Mouse (Mus musculus) intestine, postnatal 0 days (tissue): ENCODE results near the gene Ctdnep1. TPM values are rescaled to one million over a fixed set of nuclear protein-coding genes. Genes with fewer than 3 reads are reported as not detected.

Experiments
- ATAC-seq: fragments of 200-750 bp; cut with Nextera tagmentation; 2 replicates; pipeline ENCODE4 v1.8.0; 2017; ENCODE audit warnings: mild to moderate bottlenecking, moderate TSS enrichment, moderate library complexity
- H3K27ac ChIP-seq: fragments of 300-500 bp; sonication (generic); 2 replicates; pipeline ENCODE4 v1.5.1; 2014; ENCODE audit warnings: mild to moderate bottlenecking, low read depth, low read length, moderate library complexity
- H3K27me3 ChIP-seq: fragments of 300-500 bp; sonication (generic); replicated peaks from 2 replicates; pipeline ENCODE4 v1.6.1; 2014; ENCODE audit warnings: low read length, mixed read lengths; ENCODE audit not compliant: control insufficient read depth, insufficient read depth
- H3K36me3 ChIP-seq: fragments of 300-500 bp; sonication (generic); 2 replicates; pipeline ENCODE4 v1.6.1; 2014; ENCODE audit warnings: mild to moderate bottlenecking, moderate library complexity; ENCODE audit not compliant: control insufficient read depth, insufficient read depth
- H3K4me1 ChIP-seq: fragments of 300-500 bp; sonication (generic); replicated peaks from 2 replicates; pipeline ENCODE4 v1.6.1; 2014; ENCODE audit warnings: antibody characterized with exemption, low read length, mixed read lengths; ENCODE audit not compliant: control insufficient read depth, insufficient read depth
- H3K4me2 ChIP-seq: fragments of 300-500 bp; sonication (generic); replicated peaks from 2 replicates; pipeline ENCODE4 v1.6.1; 2014; ENCODE audit warnings: low read depth, mild to moderate bottlenecking, moderate library complexity
- H3K4me3 ChIP-seq: fragments of 300-500 bp; sonication (generic); 2 replicates; pipeline ENCODE4 v1.5.1; 2014; ENCODE audit warnings: low read depth, low read length
- H3K9ac ChIP-seq: fragments of 300-500 bp; sonication (generic); 2 replicates; pipeline ENCODE4 v1.6.1; 2014; ENCODE audit warnings: mild to moderate bottlenecking, low read depth, low read length
- H3K9me3 ChIP-seq: fragments of 300-500 bp; sonication (generic); 2 replicates; pipeline ENCODE4 v1.6.1; 2016; ENCODE audit warnings: mixed run types; ENCODE audit not compliant: control insufficient read depth
- CTCF ChIP-seq: sonication (generic); IDR thresholded peaks from 2 replicates; pipeline ENCODE4 v1.5.1; 2016; ENCODE audit warnings: low read depth, mild to moderate bottlenecking, control low read depth, antibody characterized with exemption, moderate library complexity
- WGBS: fragments of 180-500 bp; shearing (Covaris S2); extraction: QIAGEN DNeasy Blood & Tissue Kit; methylation state at CpG from one replicate; pipeline ENCODE4 v1.1.7; 2014; 5-methylcytosine and 5-hydroxymethylcytosine counted together
- polyA plus RNA-seq: library from polyadenylated mRNA; unstranded; fragments of >200 nt; fragmentation: Nextera tagmentation; extraction: Ambion mirVana; gene quantifications from 2 replicates; pipeline ENCODE4 v1.2.1, GENCODE M21; 2015

The Ctdnep1 gene
- polyA plus RNA-seq, 1 experiment from 2014 or later, result 23.2 TPM

DNA sequence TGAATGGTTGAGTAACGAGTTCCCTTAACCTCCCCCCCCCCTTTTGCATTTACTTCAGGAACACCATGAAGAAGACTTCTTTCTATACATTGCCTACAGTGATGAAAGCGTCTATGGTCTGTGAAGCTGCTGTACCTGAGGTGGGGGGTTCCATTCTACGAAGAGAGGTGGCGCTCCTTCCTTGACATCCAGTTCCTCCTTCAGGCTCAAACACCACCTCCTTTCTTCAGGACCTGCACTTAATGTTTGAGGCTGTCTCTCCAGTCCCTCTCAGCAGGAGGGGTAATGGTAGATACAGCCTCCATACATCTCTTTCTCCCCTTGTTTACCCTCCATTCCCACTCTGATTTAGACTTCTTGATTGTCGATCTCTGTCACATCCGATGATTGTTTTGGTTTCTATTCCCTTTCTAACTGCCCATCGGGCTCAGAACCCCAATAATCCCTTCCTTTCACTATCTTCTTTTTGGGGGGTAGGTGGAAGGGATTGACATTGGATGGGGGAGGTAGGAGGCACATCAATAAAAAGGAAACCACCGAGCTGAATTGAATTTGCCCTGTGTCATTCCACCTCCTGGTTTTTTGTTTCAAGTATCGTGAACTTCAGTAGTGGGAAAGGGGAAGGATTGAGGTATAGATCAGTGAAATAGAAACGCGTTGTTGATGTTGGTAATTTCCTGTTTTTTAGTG is 13.6 kb downstream of the Ctdnep1 start:
- WGBS, result 86% methylated on average over 11 of the region's 11 CpGs
- peak; percentile 46 for TF ChIP-seq CTCF
- Histone ChIP-seq H3K4me2 (peak overlapping the region; percentile 80; the same call in 1 of the 2 replicates), H3K9me3 (no peaks in the 10 kb centered on the region), H3K27ac (no peak overlapping the region), H3K4me3 (no peak overlapping the region), H3K9ac (no peak overlapping the region), H3K36me3 (peaks cover 37% of the 10 kb centered on the region), H3K4me1 (no peaks in the 10 kb centered on the region), H3K27me3 (no peaks in the 10 kb centered on the region)
- no peak for ATAC-seq

DNA sequence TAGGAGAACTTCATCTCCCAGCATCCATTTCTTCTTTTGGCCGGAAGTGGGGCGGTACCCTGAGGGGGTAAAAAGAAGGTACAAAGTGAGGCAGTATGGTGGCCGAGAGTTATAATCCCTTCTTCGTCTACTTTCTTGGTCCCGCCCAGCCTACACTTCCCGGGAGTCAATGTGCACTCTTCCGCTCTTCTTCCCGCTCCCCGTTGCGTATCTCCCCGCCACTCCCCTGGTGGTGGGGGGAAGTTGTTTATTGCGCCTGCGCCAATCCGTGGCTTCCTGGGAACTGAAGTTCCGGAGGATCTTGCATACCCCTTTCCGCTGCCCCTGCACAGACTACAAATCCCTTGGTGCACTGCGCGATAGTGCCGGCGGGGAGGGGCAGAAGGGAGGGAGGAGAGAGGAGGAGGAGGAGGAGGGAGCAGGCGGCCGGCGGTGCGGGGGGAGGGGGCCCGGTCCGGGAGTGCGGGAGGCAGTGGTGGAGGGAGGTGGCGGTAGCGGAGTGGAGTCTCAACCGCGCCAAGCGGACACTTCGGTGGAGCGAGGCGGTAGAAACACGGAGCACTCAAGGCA is 14.5 kb downstream of the Ctdnep1 start, which contains the start of gene Phf23:
TSS of gene Phf23 (plus strand) at position 387 of the 570 bp plus-strand sequence.
- no peaks in the 10 kb centered on the region for H3K9me3 ChIP-seq
- ATAC-seq, result peak; percentile 79
- H3K4me1 ChIP-seq, result no peaks in the 10 kb centered on the region
- H3K36me3 ChIP-seq, result peaks cover 31% of the 10 kb centered on the region
- peak within 1 kb of the TSS; percentile 90 for H3K4me3 ChIP-seq
- H3K27me3 ChIP-seq, result no peaks in the 10 kb centered on the region
- peak within 1 kb of the TSS; percentile 97 for H3K27ac ChIP-seq
- peak within 1 kb of the TSS; percentile 86 for H3K9ac ChIP-seq
- peak within 1 kb of the TSS; percentile 80 for H3K4me2 ChIP-seq
- under 1% methylated on average over 36 of the region's 36 CpGs for WGBS
- peak; percentile 59 for TF ChIP-seq CTCF

DNA sequence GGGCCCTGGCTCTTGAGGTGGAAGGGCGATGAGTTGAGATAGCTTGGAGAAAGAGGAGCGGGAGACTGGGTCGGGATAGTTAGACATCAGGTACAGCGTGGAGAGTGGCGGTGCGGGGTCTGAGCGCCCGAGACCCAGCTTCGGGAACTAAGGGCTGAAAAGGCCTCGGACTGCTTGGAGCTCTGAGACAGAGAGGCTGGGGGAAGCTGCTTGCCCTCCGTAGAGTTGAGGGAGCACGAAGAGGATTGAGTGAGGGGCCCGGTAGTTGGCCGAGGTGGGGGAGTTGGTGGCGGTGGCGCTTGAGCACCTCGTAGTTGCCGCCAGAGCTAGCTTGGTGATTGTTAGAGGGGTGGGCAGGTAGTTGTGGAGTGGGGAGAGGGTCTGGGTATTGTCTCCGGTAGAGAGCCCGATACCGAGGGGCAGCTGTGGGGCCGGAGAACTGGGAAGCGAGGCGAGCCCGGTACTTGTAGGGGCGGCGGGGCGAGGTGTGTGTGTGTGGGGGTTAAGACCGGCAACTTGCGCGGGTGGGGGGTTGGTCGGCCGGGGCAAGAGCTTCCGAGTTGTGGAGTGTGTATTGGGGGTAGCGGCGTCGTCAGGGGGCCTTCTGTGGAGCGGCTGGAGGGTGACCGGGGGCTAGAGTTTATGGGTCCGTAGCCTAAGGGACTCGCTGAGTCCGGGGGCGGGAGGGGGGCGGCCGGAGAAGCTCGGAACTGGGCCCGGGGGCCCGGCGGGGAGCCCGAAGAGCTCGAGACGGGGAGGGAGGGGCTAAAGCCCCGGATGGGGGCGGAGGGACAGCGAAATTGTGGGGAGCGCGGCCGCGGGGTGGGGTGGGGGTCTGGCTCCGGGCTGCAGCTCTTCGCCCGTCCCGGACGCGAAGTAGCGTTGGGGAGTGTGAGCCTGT is 15.5 kb downstream of the Ctdnep1 start:
- Histone ChIP-seq H3K36me3 (peaks cover 31% of the 10 kb centered on the region), H3K27me3 (no peaks in the 10 kb centered on the region), H3K9ac (peak overlapping the region; percentile 86), H3K4me3 (peak overlapping the region; percentile 90), H3K4me1 (no peaks in the 10 kb centered on the region), H3K4me2 (peak overlapping the region; percentile 80), H3K9me3 (no peaks in the 10 kb centered on the region), H3K27ac (peak overlapping the region; percentile 97)
- WGBS, result 3% methylated on average over 65 of the region's 66 CpGs
- no peak for TF ChIP-seq CTCF
- ATAC-seq, result peak; percentile 2; the same call in 1 of the 2 replicates

GRCm38 (mm10) chr11:69997070-69997509 is 16.1 kb downstream of the Ctdnep1 start:
- Histone ChIP-seq H3K27me3 (no peaks in the 10 kb centered on the region), H3K4me3 (peak overlapping the region; percentile 90), H3K27ac (peak overlapping the region; percentile 97), H3K9ac (peak overlapping the region; percentile 86), H3K4me1 (peaks cover 1% of the 10 kb centered on the region), H3K4me2 (peak overlapping the region; percentile 80), H3K36me3 (peaks cover 31% of the 10 kb centered on the region), H3K9me3 (no peaks in the 10 kb centered on the region)
- peak; percentile 59 for ATAC-seq
- WGBS, result 2% methylated on average over 24 of the region's 44 CpGs
- no peak; the same call in 1 of the 2 replicates for TF ChIP-seq CTCF

GRCm38 (mm10) chr11:69998567-69999491 is 17.9 kb downstream of the Ctdnep1 start:
- peaks cover 6% of the 10 kb centered on the region for H3K4me1 ChIP-seq
- H3K27me3 ChIP-seq, result no peaks in the 10 kb centered on the region
- H3K27ac ChIP-seq, result peak overlapping the region; percentile 21; the same call in 1 of the 2 replicates
- H3K9ac ChIP-seq, result no peak overlapping the region
- peak; percentile 57 for TF ChIP-seq CTCF
- H3K9me3 ChIP-seq, result no peaks in the 10 kb centered on the region
- H3K4me3 ChIP-seq, result no peak overlapping the region
- no peak for ATAC-seq
- 91% methylated on average over 27 of the region's 27 CpGs for WGBS
- peaks cover 25% of the 10 kb centered on the region for H3K36me3 ChIP-seq
- no peak overlapping the region for H3K4me2 ChIP-seq
